Comparison of ENCODE assay signal across 18 mouse cellular contexts in the genomic region with DNA sequence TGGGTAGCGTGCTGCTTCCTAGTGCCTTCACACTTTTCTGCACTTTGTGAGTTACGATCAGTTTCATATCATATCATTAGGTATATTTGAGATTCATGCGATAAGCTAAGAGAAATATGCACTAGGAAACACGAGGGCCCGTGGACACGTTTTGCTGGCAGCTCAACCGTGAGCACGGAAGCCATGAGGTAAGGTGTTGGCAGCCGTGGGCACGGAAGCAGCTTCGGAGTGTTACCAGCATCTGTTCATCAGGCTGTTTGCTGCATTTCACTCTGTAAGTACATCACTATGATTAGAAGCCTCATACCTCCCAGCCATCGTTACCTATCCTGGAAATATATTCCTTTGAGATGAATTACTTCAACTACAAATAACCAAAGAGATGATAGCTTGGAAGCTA.
DNase-seq lines count a peak whose midpoint lies in the region; TF ChIP-seq lines count a peak whose summit lies in the region.
"Had no signal": no experiment of that assay in that cellular context is flagged by ENCODE, and none has a peak within 500 bp of the region (broad histone marks: within the 10 kb centered on the region; RNA-seq: fewer than 3 reads in every experiment).

No protein-coding gene starts in this region.

- no peaks in the 10 kb centered on the region for H3K27me3 ChIP-seq in cerebellum, adult 2 months (ENCODE audit: control insufficient read depth, insufficient read depth, low read length)
- H3K27me3 ChIP-seq: CH12.LX; embryonic facial prominence, embryonic 12.5 days; heart, embryonic 12.5 days; limb, embryonic 13.5 days; liver, embryonic 15.5 days had no signal

- TF ChIP-seq CTCF in cerebellum, adult 2 months (IDR thresholded peaks at IDR 0.05; ENCODE audit: borderline replicate concordance, insufficient read depth, low read depth, low read length) = no peak

- H3K4me1 ChIP-seq in cerebellum, adult 2 months (ENCODE audit: control insufficient read depth, insufficient read depth, low read length) = no peaks in the 10 kb centered on the region
- H3K4me1 ChIP-seq: embryonic facial prominence, embryonic 12.5 days; heart, embryonic 12.5 days; limb, embryonic 13.5 days; liver, embryonic 15.5 days had no signal

- H3K27ac ChIP-seq in cerebellum, adult 2 months (ENCODE audit: insufficient read depth, low read length) = no peak overlapping the region
- H3K27ac ChIP-seq: embryonic facial prominence, embryonic 12.5 days; limb, embryonic 13.5 days; liver, embryonic 15.5 days had no signal

- intact Hi-C loops in left cerebral cortex, postnatal 10 days (cut with DNase I) = no loop called here

- 66% methylated on average over 12 of the region's 12 CpGs for WGBS in cerebellum, adult 2 months

- TF ChIP-seq POLR2A in cerebellum, adult 2 months (IDR thresholded peaks at IDR 0.05; ENCODE audit: borderline replicate concordance, insufficient read depth, low read length) = no peak

- DNase-seq in cerebellum, postnatal 14 days = peak; percentile 5 to 21
- DNase-seq in cerebellum, adult 2 months = no peak
- DNase-seq in layer of hippocampus, adult 8-10 months (ENCODE audit: low spot score in 2 of 2) = peak; percentile 12 to 21
- DNase-seq in layer of hippocampus, postnatal 14 days (ENCODE audit: low spot score in 2 of 2) = no peak
- peak; percentile 1 to 23 for DNase-seq in left cerebral cortex, postnatal 10 days (ENCODE audit: extremely low spot score in 1 of 2, low spot score in 2 of 2)
- DNase-seq in right cerebral cortex, postnatal 36 days (ENCODE audit: low spot score in 2 of 2) = peak; percentile 15 to 18
- no peak for DNase-seq in T-cell, adult 2 months (ENCODE audit: low spot score)
- no peak for DNase-seq in adrenal gland, postnatal 10 days
- DNase-seq: heart, postnatal 4 days; kidney, adult 2 months; kidney, postnatal 36 days; thymus, adult 2 months had no signal

- no peak overlapping the region for H3K4me3 ChIP-seq in cerebellum, adult 2 months (replicated peaks; ENCODE audit: insufficient read depth, low read depth, low read length)
- H3K4me3 ChIP-seq: embryonic facial prominence, embryonic 12.5 days; heart, embryonic 12.5 days; limb, embryonic 13.5 days; liver, embryonic 15.5 days; myocyte had no signal

Comparison
In these comparisons a context has a peak if more than half of its experiments do, and no peak if none do; other contexts are left out.
1. DNase-seq: peak in cerebellum, postnatal 14 days (2 of 2), layer of hippocampus, adult 8-10 months (2 of 2), left cerebral cortex, postnatal 10 days (2 of 2) and right cerebral cortex, postnatal 36 days (2 of 2); none in cerebellum, adult 2 months (0 of 2), layer of hippocampus, postnatal 14 days (0 of 2), T-cell, adult 2 months (single experiment) and adrenal gland, postnatal 10 days (single experiment).